Mouse (Mus musculus): ENCODE data around the gene Dner.

DNA sequence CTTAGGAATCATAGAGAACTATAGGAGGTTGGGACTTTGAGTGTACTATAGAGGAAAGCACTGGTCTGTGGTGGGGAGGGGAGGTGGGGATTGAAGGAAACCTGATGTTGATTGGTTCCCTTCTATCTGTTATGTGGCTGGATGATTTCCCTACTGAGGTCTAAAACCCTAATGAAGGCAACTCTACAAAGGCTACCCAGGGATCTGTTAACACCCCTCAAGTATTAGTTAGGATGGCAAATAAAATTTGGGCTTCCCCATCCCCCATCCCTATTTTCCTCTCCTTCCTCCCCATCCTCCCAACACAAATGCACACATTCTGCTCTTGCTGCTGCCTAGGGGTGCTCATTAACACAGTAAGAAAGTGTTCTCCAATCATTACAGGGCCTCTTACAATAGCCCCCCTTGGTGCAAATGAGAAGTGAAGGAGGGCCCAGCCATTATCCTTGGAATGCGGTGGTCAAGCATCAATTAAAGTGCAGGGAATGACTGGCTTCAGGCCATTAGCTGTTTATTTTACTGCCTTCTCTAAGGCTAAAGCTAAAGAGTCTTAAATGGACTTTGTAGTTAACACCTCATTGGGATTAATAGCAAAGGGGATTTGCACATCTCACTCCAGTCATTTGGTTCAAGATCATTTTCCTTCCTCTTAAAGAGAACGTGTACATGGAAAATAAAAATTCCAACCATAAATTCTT, 146.5 kb downstream of the Dner start:
- no peak for TF ChIP-seq POLR2A (IDR thresholded peaks at IDR 0.05; ENCODE audit: extremely low read depth, insufficient read depth, low read length)
- no peak for TF ChIP-seq CTCF (IDR thresholded peaks at IDR 0.05; ENCODE audit: low read depth, low read length)

Measured in liver, adult 2 months (tissue).